Mouse (Mus musculus): ENCODE results near the gene D630045J12Rik.

D630045J12Rik gene

DNA sequence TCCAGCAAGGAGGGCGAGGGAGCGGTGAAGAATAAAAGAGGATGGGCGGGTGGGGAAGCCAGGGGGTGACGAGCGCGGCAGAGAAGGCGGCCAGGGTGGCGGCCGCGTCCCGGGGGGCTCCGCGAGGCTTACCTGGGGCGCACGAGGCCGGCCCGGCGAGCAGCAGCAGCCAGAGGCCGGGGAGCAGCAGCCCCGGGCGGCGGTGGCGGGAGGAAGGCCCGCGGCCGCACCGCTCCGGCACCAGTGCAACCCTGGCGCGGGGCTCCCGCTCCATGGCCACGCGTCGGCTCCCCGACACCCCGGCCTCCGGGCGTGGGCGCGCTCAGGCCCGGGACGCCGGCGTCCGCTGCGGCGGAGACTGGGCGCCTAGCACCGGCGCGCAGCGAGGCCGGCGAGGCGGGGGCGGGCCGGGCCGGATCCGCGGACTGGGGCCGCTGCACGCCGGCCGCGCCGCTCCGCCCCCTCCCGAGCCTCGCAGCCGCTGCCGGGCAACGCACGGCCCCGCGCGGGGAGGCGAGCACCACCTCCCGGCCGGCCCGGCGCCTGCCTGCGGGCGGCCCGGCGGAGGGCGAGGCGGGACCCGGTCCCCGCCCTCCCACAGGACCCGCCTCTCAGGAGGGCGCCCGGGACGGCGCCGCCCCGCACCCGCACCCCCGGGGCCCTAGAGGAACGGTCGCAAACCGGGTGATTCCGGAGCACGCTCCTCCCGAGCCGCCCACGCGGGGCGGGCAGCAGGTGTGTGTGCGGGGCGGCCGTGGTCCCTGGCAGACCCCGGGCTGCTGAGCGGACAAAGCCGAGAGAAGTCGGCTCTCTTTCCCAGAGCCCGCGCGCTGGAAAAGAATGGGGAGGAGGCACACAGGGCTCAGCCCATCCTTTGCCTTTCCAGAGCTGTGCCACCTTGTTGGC lies at the start of gene D630045J12Rik:
Gene D630045J12Rik, minus strand, starts transcription at position 274 of the 906 bp plus-strand sequence.
- peak; percentile 60 to 75 for DNase-seq

GRCm38 (mm10) chr6:38298761-38299401 lies 45.1 kb upstream of the D630045J12Rik start, which contains the start of gene Zc3hav1l:
Gene Zc3hav1l (minus strand): TSS chr6:38299259.
- DNase-seq: peak; percentile 66 to 69

DNA sequence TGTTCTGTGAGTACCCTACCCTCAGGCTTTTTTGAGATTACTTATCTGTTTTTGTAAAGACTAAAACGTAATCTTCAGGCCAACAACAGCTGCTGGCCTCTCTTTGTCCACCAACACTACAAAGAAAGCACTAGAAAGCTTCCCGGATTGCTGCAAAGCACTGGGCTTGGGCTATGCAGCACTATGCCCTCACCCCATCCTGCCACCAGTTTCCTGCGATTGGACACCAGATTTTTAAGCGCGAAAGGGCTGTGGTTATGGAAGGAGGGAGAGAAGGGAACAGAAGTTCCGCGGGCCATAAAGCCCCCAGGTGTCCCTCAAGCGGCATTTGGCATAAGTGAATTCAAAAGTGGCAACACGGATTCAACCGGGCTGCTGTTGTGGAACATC lies 44.4 kb upstream of the D630045J12Rik start:
- DNase-seq: peak; percentile 7 to 23

DNA sequence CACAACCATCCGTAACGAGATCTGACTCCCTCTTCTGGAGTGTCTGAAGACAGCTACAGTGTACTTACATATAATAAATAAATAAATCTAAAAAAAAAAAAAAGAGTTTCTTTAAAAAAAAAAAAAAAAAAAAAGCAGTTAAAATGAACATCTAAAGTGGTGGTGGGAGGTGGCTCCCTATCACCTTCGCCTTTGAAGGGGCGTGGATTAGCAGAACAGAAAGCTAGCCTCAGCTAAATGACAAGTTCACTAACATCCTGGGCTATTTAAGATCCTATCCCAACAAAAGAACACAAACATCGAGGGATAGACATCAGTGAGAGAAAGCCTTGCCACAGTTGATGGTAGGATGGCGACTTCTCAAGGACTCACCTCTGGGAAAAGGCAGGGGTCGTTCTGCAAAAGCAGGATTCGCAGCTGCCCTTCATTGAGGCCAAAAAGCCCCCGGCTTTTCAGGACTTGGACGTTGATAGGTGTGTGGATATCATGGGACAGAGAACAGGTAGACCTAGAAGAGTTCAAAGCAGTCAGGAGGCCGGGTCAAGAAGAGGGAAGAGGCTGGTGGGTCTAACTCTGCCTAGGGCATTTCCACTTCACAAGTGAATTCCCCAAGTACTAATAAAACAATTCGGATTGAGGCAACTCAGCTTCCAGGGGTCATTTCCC lies 43.9 kb upstream of the D630045J12Rik start:
- DNase-seq: no peak

DNA sequence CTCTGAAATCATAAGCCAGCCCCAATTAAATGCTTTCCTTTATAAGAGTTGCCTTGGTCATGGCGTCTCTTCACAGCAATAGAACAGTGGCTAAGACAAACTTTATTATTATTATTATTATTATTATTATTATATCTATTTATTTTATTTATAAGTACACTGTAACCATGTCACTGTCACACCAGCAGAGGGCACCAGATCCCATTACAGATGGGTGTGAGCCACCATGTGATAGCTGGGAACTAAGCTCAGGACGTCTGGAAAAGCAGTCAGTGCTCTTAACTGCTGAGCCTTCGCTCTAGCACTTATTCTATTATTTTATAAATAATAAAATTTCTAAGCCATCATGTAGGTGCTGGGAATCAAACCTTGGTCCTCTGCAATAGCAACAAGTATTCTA lies 39.9 kb upstream of the D630045J12Rik start:
- DNase-seq: no peak

- no peak for DNase-seq
These were observed 39.2 kb upstream of the D630045J12Rik start for GRCm38 (mm10) chr6:38292871-38293646.

DNA sequence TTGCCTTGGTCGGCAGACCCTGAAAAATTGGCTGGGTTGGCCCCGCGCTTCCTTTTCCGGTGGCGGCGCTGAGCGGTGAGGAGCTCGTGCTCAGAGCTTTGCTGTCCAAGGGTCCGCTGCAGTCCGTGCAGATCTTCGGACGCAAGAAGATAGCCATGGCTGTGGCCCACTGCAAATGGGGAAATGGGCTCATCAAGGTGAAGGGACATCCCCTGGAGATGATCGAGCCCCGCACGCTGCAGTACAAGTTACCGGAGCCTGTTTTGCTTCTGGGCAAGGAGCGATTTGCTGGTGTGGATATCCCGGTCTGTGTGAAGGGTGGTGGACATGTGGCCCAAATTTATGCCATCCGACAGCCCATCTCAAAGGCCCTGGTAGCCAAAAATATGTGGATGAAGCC lies 30.6 kb upstream of the D630045J12Rik start:
- DNase-seq: no peak

- no peak for DNase-seq
These were observed 10.7 kb upstream of the D630045J12Rik start for GRCm38 (mm10) chr6:38264466-38264865.

GRCm38 (mm10) chr6:38263393-38264159 lies 9.8 kb upstream of the D630045J12Rik start:
- DNase-seq: no peak

DNA sequence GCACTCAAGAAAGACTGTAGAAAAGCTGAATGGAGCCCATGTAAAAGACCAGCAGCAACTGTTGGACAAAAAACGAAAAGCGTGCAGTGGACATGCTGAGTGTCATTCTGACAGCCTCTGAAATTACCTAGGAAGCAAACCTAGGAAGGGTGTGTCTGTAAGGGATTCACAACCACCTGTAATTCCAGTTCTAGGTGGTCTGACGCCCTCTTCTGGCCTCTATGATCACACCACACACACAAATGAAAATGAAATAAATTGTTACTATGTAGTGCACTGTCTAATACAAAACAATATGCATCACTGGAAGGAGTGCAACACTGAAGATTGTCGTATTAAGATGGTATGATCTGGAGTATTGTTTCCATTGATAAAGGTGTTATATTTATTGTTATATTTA lies 8.1 kb upstream of the D630045J12Rik start:
- no peak for DNase-seq

- no peak for DNase-seq
These were observed 3.7 kb upstream of the D630045J12Rik start for GRCm38 (mm10) chr6:38257506-38257905.

DNA sequence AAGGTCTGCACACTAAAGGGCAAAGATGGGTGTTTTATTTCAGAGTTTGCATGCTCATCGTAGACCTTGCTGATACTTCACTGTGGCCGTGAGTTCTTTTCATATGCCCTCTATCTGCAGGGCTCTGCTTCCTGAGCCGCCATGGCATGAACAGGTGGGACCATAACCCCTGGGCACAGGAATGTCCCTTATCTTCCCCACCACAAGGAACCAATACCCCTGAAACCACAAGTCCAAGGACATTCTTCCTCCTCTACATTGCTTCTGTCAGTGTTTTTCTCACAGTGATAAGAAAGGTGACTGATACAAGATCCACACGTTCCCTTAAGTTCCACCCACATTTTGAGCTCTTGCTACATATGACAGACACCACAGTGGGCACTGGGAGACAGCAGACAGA lies 3.0 kb upstream of the D630045J12Rik start:
- DNase-seq: no peak

- no peak for DNase-seq
These were observed 2.0 kb upstream of the D630045J12Rik start for GRCm38 (mm10) chr6:38255794-38256193.

DNA sequence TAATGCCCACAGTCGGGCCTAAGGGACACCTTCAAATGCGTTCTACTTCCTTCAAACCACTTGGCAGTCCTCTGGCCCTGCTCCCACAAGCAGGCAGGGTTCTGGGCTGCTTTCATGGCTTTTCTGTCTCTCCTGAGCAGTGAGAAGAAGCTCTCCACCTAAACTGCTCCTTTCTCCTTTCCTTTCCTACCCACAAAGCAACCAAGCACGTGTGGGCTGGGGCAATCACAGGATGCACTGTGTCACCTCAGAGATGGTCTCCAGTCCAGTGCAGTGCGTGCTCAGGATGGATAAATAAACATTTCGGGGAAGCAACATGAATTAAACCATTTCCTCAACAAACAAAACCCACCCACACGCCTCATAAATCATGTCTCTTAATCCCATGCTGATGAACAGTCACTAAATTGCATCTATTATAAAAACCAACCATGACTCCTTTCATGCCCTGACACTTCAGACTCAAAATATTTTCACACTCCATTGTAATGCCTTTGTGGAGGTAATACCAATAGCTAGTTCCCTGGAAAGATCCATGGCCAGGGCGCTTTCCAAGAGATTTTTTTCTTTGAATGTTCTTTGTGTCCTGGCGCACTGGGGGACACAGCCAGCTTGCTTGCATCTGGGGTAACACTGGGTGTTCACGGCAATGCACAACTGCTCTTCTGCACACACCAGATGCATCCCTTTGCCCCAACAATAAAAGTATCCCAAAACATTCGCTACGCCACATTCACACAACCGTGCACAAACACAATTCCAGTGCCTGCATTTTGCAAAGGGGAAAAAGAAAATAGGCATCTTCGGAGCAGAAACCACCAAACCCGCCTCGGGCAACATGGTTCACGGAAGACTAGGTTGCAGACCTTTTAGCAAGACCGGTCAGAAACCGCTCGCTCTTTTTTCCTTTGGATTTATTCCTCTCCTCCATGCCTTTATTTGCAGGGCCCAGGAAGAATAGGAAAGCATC lies 758 bp downstream of the D630045J12Rik start:
- DNase-seq: peak in 1 of 2 experiments; percentile 36

GRCm38 (mm10) chr6:38252139-38252538 lies 1.7 kb downstream of the D630045J12Rik start:
- DNase-seq: no peak

DNA sequence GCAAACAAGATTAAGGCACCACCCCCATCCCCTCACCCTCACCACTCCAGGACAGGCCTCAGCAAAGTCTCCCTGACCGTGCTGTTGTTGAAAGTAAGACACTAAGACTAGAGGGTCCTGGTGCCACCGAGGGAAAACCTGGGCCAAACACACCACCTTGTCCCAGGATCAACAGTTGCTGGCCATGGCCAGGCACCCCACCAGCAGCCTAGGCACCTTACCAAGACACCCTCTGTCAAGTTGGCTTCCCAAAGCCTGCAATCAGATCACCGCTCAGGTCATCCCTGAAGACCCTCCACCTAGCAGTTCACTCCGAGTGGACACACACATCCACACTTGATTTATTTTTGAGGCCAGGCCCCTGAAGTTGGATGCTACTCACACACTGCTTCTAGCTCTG lies 2.3 kb downstream of the D630045J12Rik start:
- DNase-seq: peak; percentile 46 to 55

GRCm38 (mm10) chr6:38247362-38247761 lies 6.4 kb downstream of the D630045J12Rik start:
- no peak for DNase-seq

GRCm38 (mm10) chr6:38244806-38245205 lies 9.0 kb downstream of the D630045J12Rik start:
- no peak for DNase-seq

GRCm38 (mm10) chr6:38244167-38244566 lies 9.6 kb downstream of the D630045J12Rik start:
- DNase-seq: no peak

GRCm38 (mm10) chr6:38242833-38243232 lies 11.0 kb downstream of the D630045J12Rik start:
- DNase-seq: no peak

All from cerebellum, postnatal 36 days (tissue).